Mouse (Mus musculus): Measurements from ENCODE around the gene Cdc73. TPM values are rescaled to one million over a fixed set of nuclear protein-coding genes. Genes with fewer than 3 reads are reported as not detected.

Gene Cdc73
- total RNA-seq, 2 experiments from 2014 or later, result 36.0 to 36.6 TPM

Other genes with a start within 250 kb of the Cdc73 start
- gene B3galt2, start 62.2 kb downstream of the Cdc73 start, total RNA-seq (2021), result 1 to 10 TPM in 1 of 2 experiments, under 1 TPM in 1; 0.97 to 3.3 TPM
- gene Glrx2, start 13.4 kb upstream of the Cdc73 start, total RNA-seq (2021), result 10 to 100 TPM; 73.2 to 79.5 TPM
- gene Trove2, start 74.2 kb upstream of the Cdc73 start, total RNA-seq (2021), result 1 to 10 TPM; 2.5 to 3.1 TPM
- gene Uchl5, start 74.4 kb upstream of the Cdc73 start, total RNA-seq (2021), result 10 to 100 TPM; 23.3 to 23.9 TPM